Comparison of ENCODE assay signal across 12 mouse cellular contexts in genomic region chr7:110268511-110268910, GRCm38 (mm10).
"Had no signal": no experiment of that assay in that cellular context is flagged by ENCODE, and none has a peak within 500 bp of the region (broad histone marks: within the 10 kb centered on the region; RNA-seq: fewer than 3 reads in every experiment).

No protein-coding gene starts in this region.

- H3K27ac ChIP-seq: layer of hippocampus, adult 2 months; limb, embryonic 12.5 days; liver, embryonic 13.5 days; lung, embryonic 15.5 days; midbrain, embryonic 13.5 days; stomach, postnatal 0 days had no signal

- H3K27me3 ChIP-seq: limb, embryonic 12.5 days; liver, embryonic 13.5 days; lung, embryonic 15.5 days; midbrain, embryonic 13.5 days had no signal

- H3K4me3 ChIP-seq: layer of hippocampus, adult 2 months; limb, embryonic 12.5 days; liver, embryonic 13.5 days; lung, embryonic 15.5 days; midbrain, embryonic 13.5 days had no signal

- H3K9ac ChIP-seq: limb, embryonic 12.5 days; liver, embryonic 13.5 days; liver, postnatal 0 days; lung, embryonic 15.5 days; midbrain, embryonic 13.5 days had no signal

- ATAC-seq: liver, postnatal 0 days; midbrain, embryonic 13.5 days had no signal

- DNase-seq: kidney, postnatal 10 days; kidney, postnatal 4 days; liver; liver, embryonic 13.5 days; liver, postnatal 0 days; right cerebral cortex, postnatal 14 days; thymus, postnatal 4 days had no signal

- H3K4me1 ChIP-seq: limb, embryonic 12.5 days; midbrain, embryonic 13.5 days had no signal

- H3K9me3 ChIP-seq: limb, embryonic 12.5 days; liver, embryonic 13.5 days; lung, embryonic 15.5 days; midbrain, embryonic 13.5 days had no signal

- H3K4me2 ChIP-seq: limb, embryonic 12.5 days; liver, embryonic 13.5 days; lung, embryonic 15.5 days; midbrain, embryonic 13.5 days had no signal
